Mouse (Mus musculus) heart, postnatal 4 days (tissue): ENCODE results near the gene Acd. TPM values are rescaled to one million over a fixed set of nuclear protein-coding genes. Genes with fewer than 3 reads are reported as not detected.

Source experiments
- total RNA-seq, 2 experiments: library from RNA; stranded (reverse); gene quantifications; 2 replicates each; pipeline ENCODE4 v1.2.3; 2021

Acd gene
- total RNA-seq, 2 experiments from 2014 or later: 23.0 to 25.6 TPM

Other genes starting within 250 kb of the Acd start
- 10 to 100 TPM; 44.4 to 46.1 TPM for gene Tppp3, start 229.6 kb downstream of the Acd start, total RNA-seq
- gene Zdhhc1, start 204.2 kb downstream of the Acd start, total RNA-seq: 10 to 100 TPM; 14.6 to 15.9 TPM
- under 1 TPM; 0.43 to 0.52 TPM for gene Hsd11b2, start 182.3 kb downstream of the Acd start, total RNA-seq
- 10 to 100 TPM; 58.2 to 59.5 TPM for gene Atp6v0d1, start 135.1 kb downstream of the Acd start, total RNA-seq
- gene Ripor1, start 95.8 kb downstream of the Acd start, total RNA-seq: 10 to 100 TPM; 51.1 to 51.5 TPM
- 10 to 100 TPM; 59.1 to 63.2 TPM for gene Ctcf, start 64.5 kb downstream of the Acd start, total RNA-seq
- not detected for gene Agrp, start 63.7 kb downstream of the Acd start, total RNA-seq
- under 1 TPM; 0.41 TPM for gene Carmil2, start 14.8 kb downstream of the Acd start, total RNA-seq
- gene Pard6a, start within 50 bp of the Acd start, total RNA-seq: 1 to 10 TPM; 5.9 to 6.2 TPM
- not detected for gene 4933405L10Rik, start 6.6 kb upstream of the Acd start, total RNA-seq
- 1 to 10 TPM; 5.4 to 6.8 TPM for gene Enkd1, start 7.1 kb upstream of the Acd start, total RNA-seq
- gene Gfod2, start 57.6 kb upstream of the Acd start, total RNA-seq: 1 to 10 TPM; 4.6 to 4.9 TPM
- gene Ranbp10, start 126.2 kb upstream of the Acd start, total RNA-seq: 10 to 100 TPM; 22.3 to 23.1 TPM
- not detected for gene Tsnaxip1, start 126.6 kb upstream of the Acd start, total RNA-seq
- gene Cenpt, start 152.2 kb upstream of the Acd start, total RNA-seq: 10 to 100 TPM; 16.8 to 18.4 TPM
- 10 to 100 TPM; 26.4 to 29.3 TPM for gene Thap11, start 154.0 kb upstream of the Acd start, total RNA-seq
- 10 to 100 TPM; 44.7 to 45.7 TPM for gene Nutf2, start 159.5 kb upstream of the Acd start, total RNA-seq
- gene Edc4, start 179.8 kb upstream of the Acd start, total RNA-seq: 10 to 100 TPM; 34.0 to 34.8 TPM
- gene Nrn1l, start 192.5 kb upstream of the Acd start, total RNA-seq: not detected
- gene Pskh1, start 199.3 kb upstream of the Acd start, total RNA-seq: 10 to 100 TPM; 21.7 to 24.3 TPM
- under 1 TPM in 1 of 2 experiments, not detected in 1; 0.32 TPM for gene Ctrl, start 232.8 kb upstream of the Acd start, total RNA-seq
- 10 to 100 TPM; 85.4 to 94.0 TPM for gene Psmb10, start 237.3 kb upstream of the Acd start, total RNA-seq
- gene Lcat, start 242.3 kb upstream of the Acd start, total RNA-seq: 1 to 10 TPM; 1.4 to 1.7 TPM